Mouse (Mus musculus) spleen, postnatal 10 days (tissue): ENCODE measurements around the gene Mcee.

Source experiments
- DNase-seq, 2 experiments: peaks; one replicate each; pipeline ENCODE4 v3.0.0; 2021 to 2022; ENCODE audit warnings: low spot score in 2 of 2

Mcee gene

DNA sequence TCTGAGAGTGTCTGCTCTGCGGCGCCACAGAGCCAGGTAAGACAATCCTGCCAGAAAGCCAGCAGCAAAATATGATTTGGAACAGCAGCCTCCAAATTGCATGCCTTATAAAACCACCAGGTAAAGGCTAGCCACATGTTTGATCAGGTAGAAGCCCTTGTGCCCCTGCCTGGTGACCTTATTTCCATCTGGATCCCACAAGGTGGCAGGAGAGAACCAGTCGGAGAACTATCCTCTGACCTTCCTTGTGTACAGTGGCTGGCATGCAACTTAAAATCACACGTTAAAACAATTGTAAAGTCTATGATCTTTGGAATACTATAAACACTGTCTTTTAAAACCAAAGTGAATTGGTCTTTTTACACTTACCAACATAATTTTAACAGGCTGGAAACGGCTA is 32.5 kb downstream of the Mcee start:
- DNase-seq, result no peak

DNA sequence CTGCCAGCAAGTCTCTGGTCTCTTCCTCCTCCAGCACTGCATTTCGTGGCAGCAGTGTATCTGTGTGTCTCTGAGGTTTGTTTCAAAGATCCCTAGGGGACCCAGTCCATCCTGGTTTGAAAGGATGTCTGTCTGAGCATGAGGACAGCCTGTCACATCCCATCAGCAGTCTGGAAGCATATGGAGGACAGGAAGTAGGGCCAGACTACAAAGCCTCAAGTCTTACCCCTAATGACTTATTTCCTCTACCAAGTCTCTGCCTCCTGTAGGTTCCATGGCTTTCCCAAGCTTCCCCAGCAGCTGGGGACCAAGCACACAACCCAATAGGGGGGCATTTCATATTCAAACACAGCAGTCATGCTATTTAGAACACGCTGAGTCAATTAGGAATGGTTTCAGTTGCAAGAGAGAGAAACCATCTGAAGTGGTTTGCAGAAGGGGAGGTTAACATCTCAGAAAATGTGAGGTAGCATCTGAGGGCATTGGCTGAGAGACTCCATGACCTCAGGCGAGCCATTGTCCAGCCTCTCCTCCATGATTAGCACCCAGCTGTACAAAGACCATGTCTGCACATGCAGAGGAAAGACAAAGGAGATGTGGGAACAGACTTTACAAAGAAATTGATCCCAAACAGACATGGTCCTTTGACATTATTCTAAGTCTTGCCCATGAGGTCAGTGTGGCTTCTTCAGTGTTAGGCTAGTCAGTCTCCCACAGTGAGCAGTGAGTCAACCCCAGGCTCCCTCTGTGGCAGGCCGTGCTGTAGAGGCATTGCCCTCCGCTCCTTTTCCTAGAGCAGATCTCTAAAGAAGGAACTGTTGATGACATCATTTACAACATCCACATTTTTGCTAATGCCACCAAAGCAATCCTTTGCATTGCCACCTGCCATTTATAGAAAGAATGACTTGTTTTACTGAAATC is 47.5 kb downstream of the Mcee start:
- no peak for DNase-seq

DNA sequence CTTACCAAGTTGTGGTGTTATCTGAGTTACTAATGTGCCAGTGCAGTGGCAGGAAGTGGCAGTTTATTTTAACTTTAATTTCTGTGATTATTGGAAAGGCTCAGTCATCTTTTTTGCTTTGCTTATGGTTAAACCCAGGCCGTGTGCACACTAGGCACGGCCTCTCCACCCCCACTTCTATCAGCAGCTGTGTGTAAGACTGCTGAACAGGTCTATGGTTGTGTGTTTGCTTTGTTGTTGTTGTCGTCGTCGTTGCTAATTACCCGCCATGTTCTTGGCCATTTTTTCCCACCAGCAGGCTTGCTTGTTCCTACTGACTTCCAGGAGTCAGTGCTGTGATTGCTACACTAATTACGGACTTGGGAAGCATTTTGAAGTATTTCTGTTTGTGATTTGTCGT is 48.1 kb downstream of the Mcee start:
- DNase-seq, result no peak

DNA sequence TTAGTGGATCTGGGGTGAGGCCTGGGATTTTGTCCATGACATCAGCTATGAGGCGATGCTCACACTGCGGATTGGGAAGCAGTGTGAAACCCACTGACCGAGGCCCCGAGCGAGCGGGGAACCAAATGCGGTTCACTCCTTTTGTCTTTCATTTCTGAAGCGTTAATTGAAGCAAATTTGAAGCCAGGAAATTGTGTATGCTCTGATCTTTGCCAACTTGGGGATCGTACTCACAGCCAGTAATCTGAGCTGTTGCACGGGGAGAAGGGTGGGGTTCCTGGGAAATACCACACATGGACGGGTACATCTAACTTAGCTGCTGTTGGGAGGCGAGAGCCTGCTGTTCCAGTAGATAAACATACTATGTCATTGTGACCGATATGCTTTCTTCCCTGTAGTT is 58.2 kb downstream of the Mcee start:
- DNase-seq, result no peak

DNA sequence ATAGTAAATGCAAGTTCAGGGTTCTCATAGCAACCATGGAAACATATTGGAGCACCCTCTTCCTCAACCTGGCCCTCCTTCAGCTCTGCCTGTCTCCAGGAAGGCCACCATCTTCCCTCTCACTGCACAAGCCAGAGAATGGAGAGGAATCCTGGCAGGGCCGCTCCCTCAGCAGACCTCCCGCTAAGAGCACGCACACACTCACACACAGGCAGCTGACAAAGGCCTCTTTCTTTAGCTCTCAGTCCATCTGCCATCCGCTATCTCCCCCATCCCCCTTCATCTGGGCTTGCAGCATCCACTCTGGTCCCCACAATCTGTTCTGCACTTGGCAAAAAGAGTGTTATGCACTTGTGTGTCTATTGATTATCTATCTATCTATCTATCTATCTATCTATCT is 59.0 kb downstream of the Mcee start:
- DNase-seq, result no peak

DNA sequence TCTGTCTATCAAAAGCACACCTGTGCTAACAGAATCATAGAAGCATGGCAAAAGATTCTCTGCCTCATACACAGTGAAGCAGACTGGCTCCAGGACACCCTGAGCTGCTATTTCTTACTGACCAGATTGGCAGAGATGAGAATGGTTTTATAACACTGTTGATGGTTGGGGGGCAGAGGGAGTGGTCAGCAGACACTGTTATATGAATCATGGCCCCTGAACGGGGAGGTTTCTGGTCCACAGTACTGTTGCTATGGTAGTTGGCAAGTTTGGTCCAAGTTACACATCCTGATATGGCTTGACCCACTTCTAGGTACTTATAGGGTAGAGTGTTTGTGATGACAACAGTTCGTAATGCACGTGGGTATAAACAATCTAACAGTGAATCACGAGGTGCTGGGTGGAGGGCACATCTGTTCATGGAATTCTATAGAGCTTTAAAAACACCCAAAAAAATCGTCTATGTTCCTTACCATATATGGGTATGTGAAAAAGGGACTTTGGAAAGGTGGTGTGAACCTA is 59.5 kb downstream of the Mcee start:
- no peak for DNase-seq

DNA sequence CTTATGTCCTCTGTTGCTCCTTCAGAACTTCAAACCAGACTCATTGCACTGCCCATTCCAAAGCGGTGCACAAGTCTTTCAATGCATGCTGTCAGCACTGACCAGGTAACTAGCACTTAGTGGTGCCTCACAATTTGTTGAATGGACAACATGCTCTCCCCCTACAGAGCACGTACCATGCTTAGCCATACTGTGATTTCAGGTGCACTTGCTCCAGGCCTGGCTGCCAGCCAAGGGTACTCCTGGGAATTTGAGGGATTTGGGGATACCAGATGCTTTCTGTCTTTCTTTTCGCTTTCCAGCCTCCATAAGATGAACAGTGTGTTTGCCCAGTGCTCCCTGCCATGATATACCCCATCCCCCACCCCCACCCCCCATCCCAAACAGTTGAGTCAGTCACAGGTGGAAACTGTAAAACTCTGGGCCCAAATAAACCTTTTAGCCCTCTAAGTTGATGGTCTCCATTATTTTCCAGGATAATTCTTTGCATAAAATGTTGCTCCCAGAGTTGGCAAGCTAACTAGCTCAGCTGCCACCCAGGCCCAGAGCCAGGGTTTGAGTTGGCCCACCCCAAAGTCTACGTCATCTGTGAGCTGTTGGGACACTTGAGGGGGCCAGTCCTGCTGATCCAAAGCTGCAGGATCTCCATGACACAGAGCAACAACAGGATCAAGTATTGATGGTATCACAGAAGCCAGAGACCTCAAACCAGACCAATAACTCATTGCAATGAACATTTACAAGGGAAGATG is 60.2 kb downstream of the Mcee start:
- DNase-seq, result no peak

GRCm38 (mm10) chr7:64456176-64456575 is 63.8 kb downstream of the Mcee start:
- DNase-seq, result no peak

DNA sequence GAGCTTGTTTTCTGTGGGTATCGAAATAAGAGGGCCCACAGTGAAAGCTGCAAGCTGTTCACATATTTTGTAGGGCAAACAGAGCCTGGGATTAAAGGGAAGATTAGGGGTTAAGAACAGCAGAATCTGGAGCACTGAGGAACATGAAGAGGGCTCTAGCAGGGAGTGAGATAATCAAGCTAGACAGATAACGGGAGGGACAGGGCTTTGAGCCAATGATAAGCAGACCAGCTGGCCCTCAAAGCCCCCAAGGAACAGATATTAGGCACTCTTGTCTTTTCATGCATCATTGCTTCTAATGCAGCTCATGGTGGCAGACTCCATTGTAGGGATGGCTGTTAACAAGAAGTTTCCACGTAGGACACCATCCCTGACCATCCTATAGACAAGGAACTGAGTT is 64.3 kb downstream of the Mcee start:
- no peak for DNase-seq

- DNase-seq, result no peak
These were observed 65.4 kb downstream of the Mcee start for GRCm38 (mm10) chr7:64457811-64458210.
